Mouse (Mus musculus): ENCODE data around the gene Apba1.

DNA sequence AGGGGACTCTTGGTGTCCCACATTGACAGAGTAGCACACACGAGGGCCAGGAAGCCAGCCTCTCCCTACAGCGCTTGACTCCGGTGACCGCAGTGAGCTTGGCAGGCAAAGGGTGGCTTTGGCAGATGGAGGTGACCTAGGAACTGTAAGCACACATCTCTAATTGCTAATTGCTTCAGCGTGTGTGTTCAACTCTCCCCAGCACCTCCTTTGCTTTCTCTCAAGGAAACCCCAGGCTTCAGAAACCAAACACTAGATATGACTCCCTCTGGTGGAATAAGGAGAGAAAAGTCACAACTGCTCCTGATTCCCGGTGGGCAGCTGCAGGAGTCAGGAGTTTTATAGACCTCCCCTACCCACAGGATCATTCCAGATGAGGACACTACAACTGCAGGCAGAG lies 200.2 kb downstream of the Apba1 start:
- TF ChIP-seq CTCF (IDR thresholded peaks at IDR 0.05; ENCODE audit: low read depth, low read length) (no peak), POLR2A (IDR thresholded peaks at IDR 0.05; ENCODE audit: extremely low read depth, insufficient read depth, low read length) (no peak)

Data from liver, adult 2 months (tissue).